Mouse (Mus musculus): ENCODE measurements around the gene Capn12. TPM values are rescaled to one million over a fixed set of nuclear protein-coding genes. Genes with fewer than 3 reads are reported as not detected.
A peak's percentile ranks its signal among the peaks of the same experiment; 100 is the strongest.
"Not testable (repeated sequence)": the region's sequence is repeated elsewhere in the genome, so short reads cannot be mapped to it uniquely, and the experiment has no call there.

Capn12 gene
- polyA plus RNA-seq, 1 experiment from 2014 or later: 1.3 TPM

- Histone ChIP-seq H3K27ac (no peak overlapping the region), H3K27me3 (peaks cover 7% of the 10 kb centered on the region), H3K9me3 (no peaks in the 10 kb centered on the region), H3K9ac (no peak overlapping the region), H3K4me3 (no peak overlapping the region), H3K36me3 (no peaks in the 10 kb centered on the region), H3K4me1 (peaks cover 6% of the 10 kb centered on the region; the same call in 1 of the 2 replicates), H3K4me2 (no peak overlapping the region)
- 76% methylated on average over 11 of the region's 11 CpGs for WGBS
- no peak for ATAC-seq (ENCODE audit: insufficient number of reproducible peaks, low FRiP score, low TSS enrichment, low read depth)
Measured at GRCm38 (mm10) chr7:28883039-28883438, 1.8 kb downstream of the Capn12 start.

DNA sequence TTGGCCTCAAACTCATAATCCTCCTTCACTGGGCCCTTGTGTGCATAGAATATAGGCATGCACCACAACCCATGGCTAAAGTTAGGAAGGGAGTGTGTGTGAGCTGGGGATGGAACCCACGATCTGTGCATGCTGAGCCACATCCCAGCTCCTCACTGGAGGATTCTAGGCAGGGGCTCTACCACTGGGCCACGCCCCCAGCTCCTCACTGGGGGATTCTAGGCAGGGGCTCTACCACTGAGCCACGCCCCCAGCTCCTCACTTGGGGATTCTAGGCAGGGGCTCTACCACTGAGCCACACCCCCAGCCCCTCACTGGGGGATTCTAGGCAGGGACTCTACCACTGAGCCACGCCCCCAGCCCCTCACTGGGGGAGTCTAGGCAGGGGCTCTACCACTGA, 2.5 kb downstream of the Capn12 start:
- WGBS: 88% methylated on average over 4 of the region's 4 CpGs
- not testable (repeated sequence) for H3K27ac ChIP-seq; H3K9ac ChIP-seq; H3K4me2 ChIP-seq; ATAC-seq (ENCODE audit: insufficient number of reproducible peaks, low FRiP score, low TSS enrichment, low read depth); H3K4me3 ChIP-seq; H3K36me3 ChIP-seq; H3K9me3 ChIP-seq; H3K27me3 ChIP-seq
- H3K4me1 ChIP-seq: peaks cover 11% of the 10 kb centered on the region

GRCm38 (mm10) chr7:28886486-28886885, 5.3 kb downstream of the Capn12 start:
- peaks cover 6% of the 10 kb centered on the region for H3K36me3 ChIP-seq
- no peak overlapping the region for H3K27ac ChIP-seq
- H3K9ac ChIP-seq: no peak overlapping the region
- H3K4me1 ChIP-seq: peaks cover 24% of the 10 kb centered on the region
- H3K9me3 ChIP-seq: no peaks in the 10 kb centered on the region
- no peak overlapping the region for H3K4me3 ChIP-seq
- no peak overlapping the region for H3K4me2 ChIP-seq
- 17% methylated on average over 14 of the region's 14 CpGs for WGBS
- peaks cover 17% of the 10 kb centered on the region for H3K27me3 ChIP-seq
- no peak for ATAC-seq (ENCODE audit: insufficient number of reproducible peaks, low FRiP score, low TSS enrichment, low read depth)

- peaks cover 21% of the 10 kb centered on the region for H3K4me1 ChIP-seq
- no peak for ATAC-seq (ENCODE audit: insufficient number of reproducible peaks, low FRiP score, low TSS enrichment, low read depth)
- H3K9ac ChIP-seq: peak overlapping the region; percentile 21; the same call in 1 of the 2 replicates
- H3K4me2 ChIP-seq: peak overlapping the region; percentile 81
- peaks cover 17% of the 10 kb centered on the region for H3K27me3 ChIP-seq
- peak overlapping the region; percentile 42 for H3K4me3 ChIP-seq
- WGBS: 3% methylated on average over 26 of the region's 27 CpGs
- H3K9me3 ChIP-seq: no peaks in the 10 kb centered on the region
- H3K36me3 ChIP-seq: peaks cover 27% of the 10 kb centered on the region
- no peak overlapping the region for H3K27ac ChIP-seq
Measured at GRCm38 (mm10) chr7:28888701-28889161, 7.5 kb downstream of the Capn12 start.

- Histone ChIP-seq H3K27me3 (peaks cover 14% of the 10 kb centered on the region), H3K9me3 (no peaks in the 10 kb centered on the region), H3K4me3 (no peak overlapping the region), H3K4me2 (no peak overlapping the region), H3K27ac (no peak overlapping the region), H3K9ac (no peak overlapping the region), H3K36me3 (peaks cover 65% of the 10 kb centered on the region), H3K4me1 (peaks cover 24% of the 10 kb centered on the region)
- 94% methylated on average over 17 of the region's 17 CpGs for WGBS
- no peak for ATAC-seq (ENCODE audit: insufficient number of reproducible peaks, low FRiP score, low TSS enrichment, low read depth)
Measured at GRCm38 (mm10) chr7:28892601-28893000, 11.4 kb downstream of the Capn12 start.

DNA sequence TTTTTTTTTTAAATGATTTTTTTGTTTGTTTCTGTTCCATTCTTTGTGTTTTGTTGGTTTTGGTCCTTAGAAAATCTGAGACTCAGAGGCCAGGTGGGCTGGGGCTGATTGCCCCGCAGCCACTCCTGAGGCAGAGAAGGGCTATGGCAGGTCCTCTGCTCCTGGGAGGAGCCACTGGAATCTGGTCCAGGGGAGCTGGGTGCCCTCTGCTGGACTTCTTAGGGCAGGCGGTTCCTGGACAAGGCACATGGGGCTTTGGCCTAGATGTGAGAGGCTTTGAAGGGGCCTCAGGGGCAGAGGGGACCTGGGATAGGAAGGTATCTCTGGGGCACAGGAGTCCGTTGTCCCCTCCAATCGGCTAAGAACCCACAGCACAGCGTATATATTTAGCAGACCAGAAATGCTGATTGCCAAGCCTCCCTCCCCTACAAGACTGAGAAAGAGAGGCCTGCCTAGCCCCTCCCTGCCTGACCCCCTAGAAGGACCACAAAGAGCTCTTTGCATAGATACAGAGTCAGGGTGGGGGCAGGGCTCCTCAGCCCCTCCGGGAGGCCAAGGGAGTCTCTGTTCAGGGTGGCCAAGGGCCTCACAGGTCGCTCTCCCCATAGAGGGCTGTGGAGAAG, 12.5 kb downstream of the Capn12 start:
- peak; percentile 25; the same call in 1 of the 2 replicates for ATAC-seq (ENCODE audit: insufficient number of reproducible peaks, low FRiP score, low TSS enrichment, low read depth)
- 56% methylated on average over 7 of the region's 7 CpGs for WGBS
- H3K36me3 ChIP-seq: peaks cover 77% of the 10 kb centered on the region
- no peak overlapping the region for H3K4me3 ChIP-seq
- H3K4me1 ChIP-seq: peaks cover 16% of the 10 kb centered on the region
- peaks cover 8% of the 10 kb centered on the region; the same call in 1 of the 2 replicates for H3K27me3 ChIP-seq
- H3K9me3 ChIP-seq: no peaks in the 10 kb centered on the region
- H3K27ac ChIP-seq: peak overlapping the region; percentile 47
- H3K9ac ChIP-seq: 0 out of 2 replicates have a peak overlapping the region, but pooled peaks have one; percentile 14
- no peak overlapping the region for H3K4me2 ChIP-seq

- Histone ChIP-seq H3K4me3 (no peak overlapping the region), H3K27me3 (peaks cover 5% of the 10 kb centered on the region; the same call in 1 of the 2 replicates), H3K36me3 (peaks cover 89% of the 10 kb centered on the region), H3K9me3 (no peaks in the 10 kb centered on the region), H3K9ac (no peak overlapping the region), H3K27ac (no peak overlapping the region), H3K4me1 (peaks cover 4% of the 10 kb centered on the region), H3K4me2 (no peak overlapping the region)
- 61% methylated on average over 5 of the region's 5 CpGs for WGBS
- no peak for ATAC-seq (ENCODE audit: insufficient number of reproducible peaks, low FRiP score, low TSS enrichment, low read depth)
Measured at GRCm38 (mm10) chr7:28894942-28895341, 13.7 kb downstream of the Capn12 start.

DNA sequence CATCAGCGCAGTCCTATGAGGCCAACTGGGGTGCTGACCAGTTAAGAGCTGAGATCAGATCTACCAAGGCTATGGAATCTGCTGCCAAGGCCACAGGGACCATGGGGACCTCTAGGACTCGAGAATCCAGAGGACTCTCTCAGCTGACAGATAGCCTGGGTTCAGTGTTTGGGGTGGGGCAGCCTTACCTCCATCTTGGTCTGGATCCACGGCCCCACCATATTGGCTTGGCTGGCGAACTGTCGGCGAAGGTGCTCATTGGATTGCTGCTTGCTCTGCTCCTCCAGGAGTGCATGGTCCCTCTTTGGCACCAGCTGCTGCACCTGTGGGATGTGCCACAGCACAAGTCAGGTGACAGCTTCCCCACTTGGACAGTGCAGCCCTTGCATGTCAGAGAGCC, 16.4 kb downstream of the Capn12 start:
- WGBS: 98% methylated on average over 6 of the region's 6 CpGs
- peaks cover 98% of the 10 kb centered on the region for H3K36me3 ChIP-seq
- no peak overlapping the region for H3K9ac ChIP-seq
- no peak for ATAC-seq (ENCODE audit: insufficient number of reproducible peaks, low FRiP score, low TSS enrichment, low read depth)
- no peak overlapping the region for H3K4me3 ChIP-seq
- no peak overlapping the region for H3K27ac ChIP-seq
- H3K4me1 ChIP-seq: peaks cover 23% of the 10 kb centered on the region
- no peaks in the 10 kb centered on the region for H3K27me3 ChIP-seq
- no peaks in the 10 kb centered on the region for H3K9me3 ChIP-seq
- H3K4me2 ChIP-seq: no peak overlapping the region

GRCm38 (mm10) chr7:28899972-28900371, 18.8 kb downstream of the Capn12 start:
- peak overlapping the region; percentile 12; the same call in 1 of the 2 replicates for H3K27ac ChIP-seq
- no peak overlapping the region for H3K9ac ChIP-seq
- H3K36me3 ChIP-seq: peaks cover 100% of the 10 kb centered on the region
- H3K4me2 ChIP-seq: no peak overlapping the region
- 66% methylated on average over 4 of the region's 4 CpGs for WGBS
- no peak overlapping the region for H3K4me3 ChIP-seq
- H3K4me1 ChIP-seq: peaks cover 36% of the 10 kb centered on the region
- ATAC-seq (ENCODE audit: insufficient number of reproducible peaks, low FRiP score, low TSS enrichment, low read depth): no peak
- H3K27me3 ChIP-seq: no peaks in the 10 kb centered on the region
- H3K9me3 ChIP-seq: no peaks in the 10 kb centered on the region

- Histone ChIP-seq H3K27ac (peak overlapping the region; percentile 87), H3K27me3 (no peaks in the 10 kb centered on the region), H3K36me3 (peaks cover 100% of the 10 kb centered on the region), H3K4me3 (no peak overlapping the region), H3K4me2 (no peak overlapping the region), H3K4me1 (peaks cover 36% of the 10 kb centered on the region), H3K9me3 (no peaks in the 10 kb centered on the region), H3K9ac (no peak overlapping the region)
- WGBS: 71% methylated on average over 13 of the region's 13 CpGs
- peak; percentile 79 for ATAC-seq (ENCODE audit: insufficient number of reproducible peaks, low FRiP score, low TSS enrichment, low read depth)
Measured at GRCm38 (mm10) chr7:28901311-28902125, 20.3 kb downstream of the Capn12 start.

GRCm38 (mm10) chr7:28902180-28902579, 21.0 kb downstream of the Capn12 start:
- Histone ChIP-seq H3K27me3 (no peaks in the 10 kb centered on the region), H3K4me1 (peaks cover 39% of the 10 kb centered on the region), H3K4me3 (no peak overlapping the region), H3K36me3 (peaks cover 100% of the 10 kb centered on the region), H3K9ac (no peak overlapping the region), H3K4me2 (no peak overlapping the region), H3K9me3 (no peaks in the 10 kb centered on the region), H3K27ac (peak overlapping the region; percentile 87)
- 77% methylated on average over 6 of the region's 6 CpGs for WGBS
- no peak for ATAC-seq (ENCODE audit: insufficient number of reproducible peaks, low FRiP score, low TSS enrichment, low read depth)

GRCm38 (mm10) chr7:28902809-28903208, 21.6 kb downstream of the Capn12 start:
- 63% methylated on average over 3 of the region's 3 CpGs for WGBS
- Histone ChIP-seq H3K27me3 (no peaks in the 10 kb centered on the region), H3K4me3 (no peak overlapping the region), H3K27ac (peak overlapping the region; percentile 87), H3K36me3 (peaks cover 100% of the 10 kb centered on the region), H3K4me2 (no peak overlapping the region), H3K4me1 (peaks cover 39% of the 10 kb centered on the region), H3K9ac (no peak overlapping the region), H3K9me3 (no peaks in the 10 kb centered on the region)
- ATAC-seq (ENCODE audit: insufficient number of reproducible peaks, low FRiP score, low TSS enrichment, low read depth): peak; percentile 27; the same call in 1 of the 2 replicates
